Mouse (Mus musculus) 3134 (cell line): Measurements from ENCODE around the gene 5330417C22Rik.
"Not testable (repeated sequence)": the region's sequence is repeated elsewhere in the genome, so short reads cannot be mapped to it uniquely, and the experiment has no call there.

Source experiments
- DNase-seq: peaks from one replicate; pipeline ENCODE4 v3.0.0-alpha.2; 2011; ENCODE audit warnings: low spot score; ENCODE audit not compliant: insufficient read length; ENCODE audit errors: extremely low read depth

The 5330417C22Rik gene

GRCm38 (mm10) chr3:108536517-108537260, at the start of gene 5330417C22Rik:
5330417C22Rik (minus strand) TSS chr3:108536536.
- peak; percentile 12 for DNase-seq

- DNase-seq = no peak
These were observed 48.2 kb upstream of the 5330417C22Rik start for GRCm38 (mm10) chr3:108584580-108584979.

DNA sequence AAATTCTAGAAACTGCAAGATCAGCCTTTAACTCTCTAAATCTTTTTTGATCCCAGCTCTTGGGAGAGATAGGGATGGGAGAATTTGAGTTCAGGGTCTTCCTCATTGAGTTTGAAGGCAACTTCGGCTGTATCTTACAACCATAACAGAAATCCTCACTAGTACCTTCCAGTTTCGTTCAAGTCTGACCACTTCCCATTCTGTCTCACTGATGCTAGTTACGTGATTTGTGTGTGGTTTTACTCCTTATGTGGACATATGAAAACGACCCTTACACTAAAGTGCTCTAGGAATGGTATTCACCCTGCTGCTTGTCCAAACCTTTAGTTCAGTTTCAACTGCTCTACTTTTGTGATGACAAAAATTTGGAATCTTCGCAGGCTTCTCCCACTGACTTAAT, 37.7 kb upstream of the 5330417C22Rik start:
- no peak for DNase-seq

DNA sequence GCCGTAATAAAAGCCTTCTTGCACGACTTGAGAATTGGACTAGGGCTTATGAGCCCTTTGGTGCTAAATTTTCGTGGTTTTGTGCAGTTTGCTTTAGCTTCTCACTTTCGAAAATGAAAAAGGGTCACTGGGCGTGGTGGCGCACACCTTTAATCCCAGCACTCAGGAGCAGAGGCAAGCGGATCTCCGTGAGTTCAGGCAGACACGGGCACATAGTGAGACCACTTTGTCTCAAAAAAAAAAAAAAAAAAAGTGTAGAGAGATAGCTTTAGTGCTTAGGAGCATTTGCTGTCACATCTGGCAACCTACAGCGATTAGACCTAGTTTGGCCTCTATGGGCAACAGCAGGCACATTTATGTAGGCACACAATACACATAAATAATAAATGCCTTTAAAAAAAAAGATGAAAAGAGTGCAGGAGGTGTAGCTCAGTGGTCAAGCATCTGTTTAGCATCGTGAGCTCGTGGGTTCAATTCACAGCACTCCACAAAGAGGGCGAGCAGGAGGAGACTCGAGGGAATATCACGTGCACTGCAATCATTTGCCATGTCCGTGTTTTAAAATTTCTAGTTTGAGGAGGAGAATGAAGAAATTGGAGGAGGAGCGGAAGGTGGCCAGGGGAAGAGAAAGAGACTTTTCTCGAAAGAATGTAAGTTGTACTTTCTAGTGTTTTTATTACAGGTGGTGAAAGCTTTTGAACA, 36.1 kb upstream of the 5330417C22Rik start:
- DNase-seq = peak; percentile 15

DNA sequence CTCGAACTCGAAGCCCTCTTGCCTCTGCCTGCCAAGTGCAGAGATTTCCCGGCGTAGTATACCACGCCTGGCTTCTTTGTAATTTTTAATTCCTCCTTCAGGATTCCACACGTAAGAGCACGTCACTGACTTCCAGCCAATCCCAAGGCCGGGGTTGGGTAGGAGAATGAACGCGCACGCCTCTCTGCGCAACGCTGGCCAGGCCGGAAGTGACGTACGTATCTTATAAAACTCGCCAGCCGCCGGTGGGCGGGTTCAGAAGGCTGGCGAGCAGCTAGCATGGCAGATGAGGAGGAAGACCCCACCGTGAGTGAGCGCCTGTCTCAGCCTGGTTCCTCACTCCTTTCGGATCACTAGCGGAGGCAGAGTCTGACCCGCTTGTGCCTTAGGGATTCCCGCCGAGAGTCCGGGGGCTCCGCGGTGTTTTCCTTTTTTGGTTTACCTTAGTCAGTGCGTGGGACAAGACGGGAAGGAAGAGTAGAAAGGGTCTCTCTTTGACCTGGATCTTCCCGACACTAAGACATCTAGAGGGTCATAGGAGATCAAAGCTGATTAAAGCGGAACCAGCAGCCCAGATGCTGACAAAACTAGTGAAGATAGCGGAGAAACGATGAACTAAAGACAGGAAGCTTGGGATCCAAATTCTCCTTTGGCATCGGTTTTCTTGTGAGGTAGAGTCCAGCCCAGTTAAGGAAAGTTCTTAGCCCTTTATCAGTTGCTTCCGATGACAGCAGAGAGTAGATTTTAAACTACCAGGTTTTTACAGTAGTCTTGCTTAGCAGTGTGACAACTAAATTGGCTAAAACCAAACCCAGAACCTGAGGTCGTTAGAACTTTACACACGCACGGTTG, 35.3 kb upstream of the 5330417C22Rik start, which contains the start of gene Taf13:
TSS of gene Taf13 (plus strand) at position 256 of the 852 bp plus-strand sequence.
- DNase-seq = peak; percentile 95

- no peak for DNase-seq
These were observed 34.5 kb upstream of the 5330417C22Rik start for GRCm38 (mm10) chr3:108570813-108571212.

DNA sequence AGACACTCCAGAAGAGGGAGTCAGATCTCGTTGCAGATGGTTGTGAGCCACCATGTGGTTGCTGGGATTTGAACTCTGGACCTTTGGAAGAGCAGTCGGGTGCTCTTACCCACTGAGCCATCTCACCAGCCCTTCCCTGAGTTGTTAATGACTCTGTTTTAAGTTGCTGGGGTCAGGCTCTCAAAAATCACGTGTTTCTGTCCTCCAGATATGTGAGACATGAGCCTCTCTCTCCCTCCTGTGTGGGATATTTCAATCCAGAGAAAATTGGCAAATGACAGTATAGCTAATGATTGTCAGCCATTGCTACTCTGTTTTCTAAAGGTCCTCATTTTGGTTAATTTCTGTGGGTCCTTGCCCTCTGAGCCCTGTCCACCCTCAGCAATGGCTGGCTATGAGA, 33.3 kb upstream of the 5330417C22Rik start:
- not testable (repeated sequence) for DNase-seq

DNA sequence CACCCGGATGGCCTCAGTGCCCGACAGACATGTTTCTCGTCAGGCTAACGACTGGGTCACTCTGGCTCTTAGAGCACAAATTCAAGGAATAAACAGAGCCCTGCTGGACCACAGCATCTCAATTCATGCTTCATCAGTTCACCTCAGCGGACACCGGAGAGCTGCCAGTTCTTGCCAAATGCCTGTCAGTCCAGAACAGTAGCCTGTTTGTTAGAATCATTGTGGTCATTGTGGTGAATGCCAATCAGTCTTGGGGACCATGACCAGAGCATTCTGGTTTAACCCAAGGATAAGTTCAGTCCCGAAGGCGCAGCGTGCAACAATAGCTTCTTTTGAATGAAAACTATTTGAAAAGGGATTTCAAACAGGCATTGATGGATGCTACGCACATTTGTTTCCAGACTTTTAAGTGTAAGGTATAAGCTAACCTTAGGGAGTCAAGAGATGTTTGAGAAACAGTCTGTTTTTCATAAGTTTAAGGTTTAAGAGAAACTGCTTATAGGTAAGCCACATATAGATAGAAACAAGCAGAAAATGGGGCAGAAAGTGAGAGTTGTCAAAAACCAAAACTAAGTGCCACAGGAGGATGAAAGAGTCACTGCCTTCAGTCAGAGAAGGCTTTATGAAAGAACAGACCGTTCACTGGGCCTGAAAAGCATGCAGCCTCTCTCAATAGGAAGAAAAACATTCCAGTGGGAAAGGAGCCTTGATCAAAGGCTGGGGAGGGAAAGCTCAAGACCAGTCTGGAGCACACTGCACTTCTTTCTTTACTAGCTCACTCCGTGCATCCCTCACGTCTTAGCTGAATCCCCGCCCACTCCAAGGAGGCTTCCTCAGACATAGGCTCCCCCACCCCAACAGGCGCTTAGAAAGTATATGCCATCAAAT, 31.9 kb upstream of the 5330417C22Rik start:
- DNase-seq = peak; percentile 21

DNA sequence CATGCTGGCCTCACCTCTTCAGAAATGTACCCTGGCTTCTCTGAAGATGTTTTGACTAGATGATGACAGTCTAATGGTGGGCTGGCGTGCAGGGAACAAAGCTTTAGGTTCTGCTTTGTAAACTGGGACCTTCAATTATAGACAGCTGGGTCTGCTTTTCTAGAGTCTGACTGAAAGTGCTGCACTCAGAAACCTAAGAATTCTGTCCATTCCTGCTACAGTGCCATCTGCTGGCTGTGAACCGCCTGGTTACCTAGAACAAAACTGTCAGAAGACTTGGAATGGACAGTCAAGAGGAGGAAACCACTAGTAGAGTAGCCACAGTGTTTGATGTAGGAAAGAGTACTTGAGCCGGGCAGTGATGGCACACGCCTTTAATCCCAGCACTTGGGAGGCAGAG, 27.0 kb upstream of the 5330417C22Rik start:
- DNase-seq = peak; percentile 57

GRCm38 (mm10) chr3:108562777-108563271, 26.5 kb upstream of the 5330417C22Rik start:
- peak; percentile 22 for DNase-seq

- DNase-seq = peak; percentile 93
These were observed 25.9 kb upstream of the 5330417C22Rik start, which contains the start of gene Tmem167b for GRCm38 (mm10) chr3:108562133-108562730. Tmem167b (minus strand) TSS chr3:108562466.

GRCm38 (mm10) chr3:108557888-108558287, 21.6 kb upstream of the 5330417C22Rik start:
- no peak for DNase-seq

GRCm38 (mm10) chr3:108554587-108555312, 18.4 kb upstream of the 5330417C22Rik start:
- peak; percentile 82 for DNase-seq

DNA sequence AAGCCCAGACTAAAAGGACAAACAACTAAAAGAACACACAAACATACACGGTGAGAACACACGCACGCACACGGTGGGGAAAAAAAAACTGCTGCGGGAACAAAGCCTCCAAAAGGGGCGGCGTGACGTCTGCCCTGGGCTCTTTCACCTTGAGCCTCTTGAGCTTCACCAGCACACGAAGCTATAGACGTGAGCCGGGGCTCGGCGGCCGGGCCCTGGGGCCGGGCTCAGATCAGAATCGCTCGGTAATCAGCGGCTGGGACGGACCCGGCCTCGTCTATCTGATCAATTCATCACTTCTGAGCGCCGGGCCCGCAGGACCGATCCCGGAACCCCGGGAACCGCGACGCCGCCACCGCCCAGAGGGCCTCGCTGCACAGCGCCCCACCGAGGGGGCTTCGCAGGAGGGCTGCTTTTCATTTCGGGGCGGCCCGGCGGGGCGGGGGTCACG, 17.8 kb upstream of the 5330417C22Rik start:
- no peak for DNase-seq

DNA sequence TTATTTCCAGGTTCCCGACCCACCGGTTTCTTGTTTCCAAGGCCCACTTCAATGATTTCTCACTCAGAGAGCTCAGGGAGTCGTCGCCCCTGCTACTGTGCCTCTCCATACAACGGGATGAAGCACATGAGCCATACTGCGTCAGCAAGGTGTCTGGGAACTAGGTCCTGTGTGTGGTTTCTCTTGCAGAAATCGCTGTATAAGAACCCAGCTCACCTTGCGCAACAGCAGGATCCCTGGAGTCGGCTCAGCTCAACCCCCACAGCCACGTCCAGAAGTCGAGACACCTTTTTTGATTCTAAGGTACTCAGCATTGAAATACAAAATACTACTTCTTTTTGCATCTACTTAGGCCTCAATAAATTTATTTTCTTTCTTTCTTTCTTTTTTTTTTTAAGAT, 6.0 kb upstream of the 5330417C22Rik start:
- DNase-seq = no peak

GRCm38 (mm10) chr3:108537303-108537702, 967 bp upstream of the 5330417C22Rik start:
- peak; percentile 65 for DNase-seq

GRCm38 (mm10) chr3:108535896-108536516, 330 bp downstream of the 5330417C22Rik start:
- DNase-seq = no peak

GRCm38 (mm10) chr3:108533951-108534350, 2.4 kb downstream of the 5330417C22Rik start, which contains the start of gene 1700013F07Rik:
1700013F07Rik (plus strand) TSS chr3:108534150.
- no peak for DNase-seq
